Mouse (Mus musculus): Measurements from ENCODE around the gene Pik3c2b.
"Not testable (repeated sequence)": the region's sequence is repeated elsewhere in the genome, so short reads cannot be mapped to it uniquely, and the experiment has no call there.

Pik3c2b gene

GRCm38 (mm10) chr1:133033316-133034090 is 12.0 kb upstream of the Pik3c2b start:
- DNase-seq = peak; percentile 65 to 73

DNA sequence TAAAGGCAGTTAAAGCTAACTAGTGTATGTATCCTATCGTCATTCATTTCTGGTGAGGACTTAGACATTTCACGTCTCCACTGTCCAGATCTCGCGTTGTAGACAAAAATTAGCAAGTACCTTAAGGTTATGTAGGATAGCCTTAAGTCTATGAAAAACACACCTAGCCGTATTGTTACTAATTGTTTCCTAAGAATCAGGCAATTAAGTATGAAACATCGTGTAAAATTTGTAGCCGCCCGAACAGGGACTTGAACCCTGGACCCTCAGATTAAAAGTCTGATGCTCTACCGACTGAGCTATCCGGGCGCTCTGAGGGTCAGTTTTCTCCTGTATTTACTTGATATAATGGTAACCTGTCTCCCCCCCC is 11.4 kb upstream of the Pik3c2b start:
- DNase-seq = peak; percentile 66 to 74

DNA sequence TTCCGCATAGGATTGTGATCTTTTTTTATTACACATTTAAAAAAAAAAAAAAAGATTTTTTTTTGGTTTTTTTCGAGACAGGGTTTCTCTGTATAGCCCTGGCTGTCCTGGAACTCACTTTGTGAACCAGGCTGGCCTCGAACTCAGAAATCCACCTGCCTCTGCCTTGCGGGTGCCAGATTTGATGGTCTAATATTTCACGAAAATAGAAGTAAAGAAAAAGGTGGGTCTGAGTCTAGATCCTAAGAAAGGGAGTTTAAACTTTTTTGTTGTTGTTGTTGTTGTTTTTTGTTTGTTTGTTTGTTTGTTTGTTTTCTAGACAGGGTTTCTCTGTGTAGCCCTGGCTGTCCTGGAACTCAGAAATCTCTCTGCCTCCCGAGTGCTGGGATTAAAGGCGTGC is 10.8 kb upstream of the Pik3c2b start:
- DNase-seq = not testable (repeated sequence)

DNA sequence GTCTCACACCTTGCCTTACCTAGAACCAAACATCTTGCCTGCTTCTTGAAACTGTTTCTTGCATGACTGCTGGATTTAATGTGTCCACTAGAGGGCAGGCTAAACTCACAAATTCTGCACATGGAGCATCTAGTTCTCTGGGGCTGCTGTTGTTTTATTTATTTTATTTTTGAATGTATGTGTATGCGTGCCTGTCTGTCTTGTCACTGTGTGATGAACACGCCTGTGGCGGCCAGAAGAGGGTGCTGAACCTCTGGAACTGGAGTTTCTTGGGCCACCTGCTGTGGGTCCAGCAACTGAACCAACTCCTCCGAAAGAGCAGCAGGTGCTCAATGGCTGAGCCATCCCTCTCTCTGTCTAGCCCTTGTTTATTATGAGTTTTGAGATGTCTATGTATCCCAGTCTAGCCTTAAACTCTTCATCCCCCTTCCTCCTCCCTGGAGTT is 5.9 kb upstream of the Pik3c2b start:
- DNase-seq = peak; percentile 47 to 70

- DNase-seq = peak; percentile 86 to 89
Observed at GRCm38 (mm10) chr1:133045861-133046440, 484 bp downstream of the Pik3c2b start.

DNA sequence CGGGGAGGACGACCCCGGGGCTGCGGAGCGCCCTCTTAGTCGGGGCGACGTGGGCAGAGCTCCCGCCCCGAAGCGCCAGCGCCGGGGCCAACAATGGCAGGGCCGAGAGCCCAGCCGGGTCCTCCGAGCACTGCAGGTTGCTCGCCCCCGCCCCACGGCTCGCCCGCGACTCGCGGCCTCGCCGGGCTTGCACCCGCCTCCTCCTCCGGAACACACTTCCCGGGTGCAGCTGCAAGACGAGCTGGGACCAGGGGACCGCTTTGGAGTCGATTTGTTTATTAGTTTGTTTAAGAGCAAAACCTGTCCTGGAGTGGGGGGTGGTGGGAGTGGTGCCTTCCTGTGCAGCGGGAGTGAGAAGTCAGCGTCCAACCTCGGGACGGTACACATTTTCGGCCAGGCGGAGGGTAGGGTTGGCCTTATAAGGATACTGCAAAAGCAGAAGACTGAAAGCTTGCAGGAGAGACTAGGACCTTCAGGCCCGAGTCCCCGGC is 1.0 kb downstream of the Pik3c2b start:
- DNase-seq = peak in 1 of 2 experiments; percentile 63

- DNase-seq = no peak
Observed at GRCm38 (mm10) chr1:133047575-133047974, 2.1 kb downstream of the Pik3c2b start.

- DNase-seq = no peak
Observed at GRCm38 (mm10) chr1:133048690-133049089, 3.2 kb downstream of the Pik3c2b start.

- no peak for DNase-seq
Observed at GRCm38 (mm10) chr1:133050001-133050431, 4.5 kb downstream of the Pik3c2b start.

GRCm38 (mm10) chr1:133051829-133052228 is 6.4 kb downstream of the Pik3c2b start:
- DNase-seq = no peak

- DNase-seq = no peak
Observed at GRCm38 (mm10) chr1:133053034-133053433, 7.6 kb downstream of the Pik3c2b start.

GRCm38 (mm10) chr1:133054326-133054725 is 8.9 kb downstream of the Pik3c2b start:
- DNase-seq = no peak

- DNase-seq = peak in 1 of 2 experiments; percentile 17
Observed at GRCm38 (mm10) chr1:133057345-133058034, 12.0 kb downstream of the Pik3c2b start.

- DNase-seq = no peak
Observed at GRCm38 (mm10) chr1:133059592-133059991, 14.1 kb downstream of the Pik3c2b start.

GRCm38 (mm10) chr1:133060681-133061080 is 15.2 kb downstream of the Pik3c2b start:
- DNase-seq = no peak

DNA sequence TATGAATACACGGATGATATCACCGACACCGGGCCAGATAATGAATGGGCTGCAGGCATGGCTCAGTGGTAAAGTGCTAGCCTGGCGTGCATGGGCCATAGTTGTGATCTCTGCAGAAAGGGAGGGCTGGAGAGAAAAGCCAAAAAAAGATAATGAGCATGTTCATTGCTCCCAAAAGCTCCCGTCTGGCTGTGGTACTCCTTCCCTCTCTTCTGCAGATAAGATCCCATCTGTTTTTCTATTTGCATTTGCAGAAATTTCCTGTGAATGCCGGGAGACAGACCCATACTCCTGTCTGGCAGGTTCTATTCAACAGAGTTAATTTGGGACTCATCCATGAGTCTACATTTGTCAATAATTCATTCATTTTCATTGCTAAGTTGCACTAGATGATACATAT is 17.7 kb downstream of the Pik3c2b start:
- no peak for DNase-seq

DNA sequence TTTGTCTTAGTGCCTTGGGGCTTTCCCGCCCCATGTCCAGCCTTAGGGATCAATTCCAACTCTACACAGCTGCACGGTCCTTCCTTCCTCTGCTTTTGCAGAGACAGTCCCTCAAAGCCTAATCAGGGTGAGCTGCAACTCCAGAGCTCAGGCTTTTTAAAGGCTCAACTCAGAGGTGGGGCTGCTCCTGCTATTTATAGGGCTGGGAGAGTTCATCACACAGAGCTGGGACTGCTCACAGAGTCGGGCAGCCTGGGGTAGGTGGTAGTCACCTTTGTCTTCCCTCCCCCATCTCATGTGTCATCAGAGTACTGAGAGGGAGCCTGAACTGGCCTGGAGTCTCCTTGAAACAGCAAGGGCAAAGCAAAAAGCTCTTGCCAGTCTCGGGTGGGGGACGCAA is 22.8 kb downstream of the Pik3c2b start:
- no peak for DNase-seq

GRCm38 (mm10) chr1:133068669-133069274 is 23.3 kb downstream of the Pik3c2b start:
- DNase-seq = peak in 1 of 2 experiments; percentile 23

GRCm38 (mm10) chr1:133069275-133070120 is 24.0 kb downstream of the Pik3c2b start:
- no peak for DNase-seq

- DNase-seq = no peak
Observed at GRCm38 (mm10) chr1:133070157-133070556, 24.7 kb downstream of the Pik3c2b start.

GRCm38 (mm10) chr1:133071666-133072381 is 26.4 kb downstream of the Pik3c2b start:
- DNase-seq = peak; percentile 49 to 66
